Mouse (Mus musculus) gastrocnemius, adult 8-10 months (tissue): ENCODE measurements around the gene Josd2. TPM values are rescaled to one million over a fixed set of nuclear protein-coding genes. Genes with fewer than 3 reads are reported as not detected.
A peak's percentile ranks its signal among the peaks of the same experiment; 100 is the strongest.

Experiments
- DNase-seq, 2 experiments: peaks; one replicate each; pipeline ENCODE4 v3.0.0; 2022; ENCODE audit warnings: low spot score in 2 of 2
- microRNA-seq: library from miRNA; unstranded; fragments of <30 nt; microRNA quantifications from one replicate; pipeline ENCODE4 v1.2.0, GENCODE M21; 2022
- total RNA-seq, 4 experiments: library from RNA; stranded (reverse); gene quantifications; 2 replicates each; pipeline ENCODE4 v1.2.4; 2022

The Josd2 gene
- total RNA-seq, 4 experiments from 2014 or later: 48.9 to 66.1 (median 56.3) TPM

DNA sequence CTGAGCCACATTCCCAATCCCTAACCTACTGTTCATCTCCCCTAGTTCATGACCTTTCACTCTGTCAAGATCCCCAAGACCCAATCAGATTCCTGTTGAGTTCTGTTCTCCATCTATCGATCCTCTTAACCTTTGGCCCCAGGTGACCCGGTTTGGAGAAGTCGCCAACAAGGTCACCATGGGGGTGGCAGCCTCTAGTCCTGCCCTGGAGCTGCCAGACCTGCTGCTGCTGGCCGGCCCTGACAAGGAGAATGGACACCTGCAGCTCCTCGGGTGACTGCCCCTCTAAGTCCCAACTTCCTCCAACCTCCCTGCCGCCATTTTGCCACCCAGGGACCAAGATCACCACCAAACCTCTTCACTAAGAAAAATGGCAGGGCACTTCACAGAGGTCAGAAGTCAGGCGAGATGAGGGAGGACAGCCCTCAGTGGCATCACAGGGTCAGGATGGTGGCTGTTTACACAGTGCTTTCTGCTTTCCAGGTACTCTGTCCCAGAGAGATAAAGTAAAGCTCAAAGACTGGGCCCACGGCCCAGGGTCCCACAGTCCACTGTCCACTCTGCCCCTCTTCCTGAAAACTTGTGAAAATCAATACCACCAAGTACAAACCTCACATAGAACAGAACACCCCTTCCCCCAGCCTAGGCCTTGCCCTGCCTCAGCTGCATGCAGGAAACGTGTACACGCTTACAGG, 29.7 kb downstream of the Josd2 start:
- DNase-seq: peak in 1 of 2 experiments; percentile 8

DNA sequence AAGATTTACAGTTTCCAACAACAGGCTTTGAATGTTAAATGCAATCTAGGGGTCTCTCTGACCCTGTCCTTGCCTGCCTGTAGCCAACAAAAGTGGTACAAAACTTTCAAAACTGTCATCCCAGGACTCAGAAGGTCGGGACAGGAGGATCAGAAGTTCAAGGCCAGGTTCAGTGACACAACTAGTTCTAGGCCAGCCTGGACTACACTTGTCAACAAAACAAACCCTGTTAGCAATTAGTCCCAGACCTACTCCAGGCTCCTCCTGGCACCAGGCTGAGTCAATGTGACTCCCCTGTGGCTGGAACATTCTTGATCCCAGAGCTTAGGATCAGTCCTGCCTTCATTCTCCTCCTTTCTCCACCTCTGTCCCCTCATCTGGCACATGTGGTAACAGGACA, 31.1 kb downstream of the Josd2 start:
- DNase-seq: peak in 1 of 2 experiments; percentile 2

DNA sequence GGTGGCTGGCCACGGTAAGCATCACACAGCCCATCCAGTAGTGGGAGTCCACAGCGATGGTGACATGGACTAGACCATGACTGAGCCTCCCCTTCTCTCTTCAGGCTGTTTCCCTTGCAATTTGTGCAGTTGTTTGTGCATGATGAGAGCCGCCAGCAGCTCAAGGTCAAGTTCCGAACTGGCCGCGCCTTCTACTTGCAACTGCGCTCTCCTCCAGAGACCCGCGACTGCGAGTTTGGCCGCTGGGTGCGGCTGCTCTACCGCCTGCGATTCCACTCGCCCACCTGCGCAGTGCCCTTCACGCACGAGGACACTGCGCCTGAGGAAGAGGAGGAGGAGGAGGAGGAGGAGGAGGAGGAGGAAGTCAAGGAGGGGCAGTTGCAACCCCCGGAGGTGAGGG, 32.3 kb downstream of the Josd2 start:
- DNase-seq: peak in 1 of 2 experiments; percentile 15

DNA sequence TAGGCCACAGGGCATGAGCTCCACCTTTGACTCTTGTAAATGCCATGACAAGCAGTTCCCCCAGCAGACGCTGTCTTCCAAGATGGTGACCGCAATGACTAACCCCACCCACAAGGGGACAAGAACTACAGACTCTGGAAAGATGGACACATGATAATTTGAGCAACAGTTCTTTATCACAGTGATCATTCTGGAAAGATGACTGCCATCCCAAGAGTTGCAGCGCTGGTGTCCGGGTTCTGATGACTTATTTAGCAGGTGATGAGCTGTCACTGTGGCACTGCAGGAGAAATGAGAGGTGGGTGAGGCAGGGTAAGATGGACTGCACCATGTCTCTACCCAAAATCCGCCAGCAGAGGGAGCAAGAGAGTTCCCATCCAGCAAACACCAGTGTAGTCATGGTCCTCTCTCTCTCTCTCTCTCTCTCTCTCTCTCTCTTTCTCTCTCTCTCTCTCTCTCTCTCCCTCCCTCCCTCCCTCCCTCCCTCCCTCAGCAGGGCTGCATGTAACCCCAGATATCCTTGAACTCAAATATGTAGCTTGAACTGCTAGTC, 33.9 kb downstream of the Josd2 start:
- peak in 1 of 2 experiments; percentile 45 for DNase-seq

DNA sequence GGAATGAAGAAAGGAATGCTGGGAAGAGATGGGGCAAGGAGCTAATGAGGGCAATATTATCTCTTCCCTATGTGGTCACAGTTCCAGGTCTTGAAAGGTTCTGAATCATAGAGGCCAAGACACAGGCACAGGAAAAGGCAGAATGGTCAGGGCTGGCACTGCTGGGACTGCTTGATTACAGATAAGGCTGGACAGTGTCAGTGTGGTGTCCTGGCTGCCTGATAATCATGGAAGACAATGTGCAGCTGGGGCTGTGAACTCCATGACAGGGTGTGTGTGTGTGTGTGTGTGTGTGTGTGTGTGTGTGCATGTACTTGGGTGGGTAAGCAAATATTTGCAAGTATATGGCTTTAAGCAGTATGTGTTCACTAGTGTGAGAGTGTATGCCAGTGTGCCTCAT, 39.7 kb downstream of the Josd2 start:
- no peak for DNase-seq

DNA sequence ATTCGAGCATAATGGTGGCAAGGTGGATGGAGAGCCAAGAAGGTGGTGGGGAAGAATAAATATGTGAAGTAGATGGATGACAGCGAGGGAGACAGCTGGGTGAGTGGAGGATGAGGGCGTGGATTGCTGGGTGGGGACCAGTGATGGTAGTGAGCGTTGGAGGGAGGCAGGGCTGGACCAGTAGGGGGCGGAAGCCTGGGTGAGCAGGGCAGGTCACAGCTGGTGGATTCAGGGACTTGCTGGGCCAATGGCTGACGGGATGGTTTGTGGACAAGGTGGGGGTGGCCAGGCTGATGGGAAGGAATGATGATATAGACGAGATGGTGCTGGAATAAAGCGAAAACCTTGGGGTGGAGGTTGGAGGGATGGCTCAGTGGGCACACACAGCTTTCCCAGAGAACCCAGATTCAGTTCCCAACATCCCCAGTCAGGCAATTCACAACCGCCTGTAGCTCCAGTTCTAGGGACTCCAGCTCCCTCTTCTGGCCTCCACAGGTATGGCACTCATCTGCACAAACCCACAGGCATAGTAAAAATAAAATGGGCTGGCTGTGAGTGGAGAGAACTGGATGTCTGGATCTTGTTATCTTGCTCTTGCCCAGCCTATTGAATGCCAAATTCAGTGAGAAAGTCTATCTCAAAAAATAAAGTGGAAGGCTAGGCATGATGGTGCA, 51.6 kb downstream of the Josd2 start:
- no peak for DNase-seq

GRCm38 (mm10) chr7:44520990-44521389, 53.2 kb downstream of the Josd2 start:
- no peak for DNase-seq

Small RNA genes within 50 kb of the gene (microRNA-seq; reads per million reads assigned to microRNA genes)
- gene Mir7052: not detected

Other genes with a start within 250 kb of the Josd2 start
- under 1 TPM in 2 of 4 experiments, not detected in 2; 0.31 to 0.72 TPM for gene Klk1, start 242.6 kb upstream of the Josd2 start, total RNA-seq
- gene Gm36864, start 231.8 kb upstream of the Josd2 start, total RNA-seq: not detected
- not detected for gene 1700028J19Rik, start 221.3 kb upstream of the Josd2 start, total RNA-seq
- gene 2410002F23Rik, start 221.3 kb upstream of the Josd2 start, total RNA-seq: 1 to 10 TPM; 5.1 to 9.2 (median 6.6) TPM
- gene Acp4, start 210.6 kb upstream of the Josd2 start, total RNA-seq: not detected
- not detected for gene Gm15517, start 206.5 kb upstream of the Josd2 start, total RNA-seq
- 1 to 10 TPM in 2 of 4 experiments, under 1 TPM in 2; 0.53 to 1.3 (median 0.99) TPM for gene Clec11a, start 161.1 kb upstream of the Josd2 start, total RNA-seq
- gene Shank1, start 157.7 kb upstream of the Josd2 start, total RNA-seq: under 1 TPM; 0.17 to 0.43 (median 0.34) TPM
- 1 to 10 TPM; 3.2 to 7.0 (median 5.2) TPM for gene Syt3, start 83.9 kb upstream of the Josd2 start, total RNA-seq
- not detected for gene 1700008O03Rik, start 82.2 kb upstream of the Josd2 start, total RNA-seq
- gene Lrrc4b, start 39.0 kb upstream of the Josd2 start, total RNA-seq: under 1 TPM; 0.10 to 0.27 (median 0.11) TPM
- under 1 TPM in 1 of 4 experiments, not detected in 3; 0.29 TPM for gene Aspdh, start 2.6 kb upstream of the Josd2 start, total RNA-seq
- 10 to 100 TPM; 48.6 to 53.7 (median 51.8) TPM for gene Emc10, start 28.5 kb downstream of the Josd2 start, total RNA-seq
- gene Fam71e1, start 28.6 kb downstream of the Josd2 start, total RNA-seq: 1 to 10 TPM; 3.4 to 5.4 (median 4.4) TPM
- 1,000 to 10,000 TPM; 5,017 to 5,674 (median 5,484) TPM for gene Mybpc2, start 56.7 kb downstream of the Josd2 start, total RNA-seq
- gene Spib, start 64.1 kb downstream of the Josd2 start, total RNA-seq: not detected
- 1 to 10 TPM; 4.6 to 5.9 (median 5.4) TPM for gene Pold1, start 80.9 kb downstream of the Josd2 start, total RNA-seq
- gene Nr1h2, start 86.0 kb downstream of the Josd2 start, total RNA-seq: 10 to 100 TPM; 38.0 to 45.8 (median 40.1) TPM
- under 1 TPM in 3 of 4 experiments, not detected in 1; 0.22 to 0.46 (median 0.40) TPM for gene Napsa, start 104.4 kb downstream of the Josd2 start, total RNA-seq
- 1 to 10 TPM; 3.6 to 5.1 (median 4.5) TPM for gene Kcnc3, start 122.7 kb downstream of the Josd2 start, total RNA-seq
- 10 to 100 TPM; 38.7 to 58.3 (median 42.5) TPM for gene Myh14, start 202.9 kb downstream of the Josd2 start, total RNA-seq
- not detected for gene Izumo2, start 240.8 kb downstream of the Josd2 start, total RNA-seq